Mouse (Mus musculus) kidney, adult 9 months (tissue): ENCODE results near the gene Scamp1.

Source experiments
- DNase-seq: peaks from one replicate; pipeline ENCODE4 v3.0.0; 2022

Gene Scamp1

GRCm38 (mm10) chr13:94174577-94175279 lies 110.9 kb downstream of the Scamp1 start:
- no peak for DNase-seq

DNA sequence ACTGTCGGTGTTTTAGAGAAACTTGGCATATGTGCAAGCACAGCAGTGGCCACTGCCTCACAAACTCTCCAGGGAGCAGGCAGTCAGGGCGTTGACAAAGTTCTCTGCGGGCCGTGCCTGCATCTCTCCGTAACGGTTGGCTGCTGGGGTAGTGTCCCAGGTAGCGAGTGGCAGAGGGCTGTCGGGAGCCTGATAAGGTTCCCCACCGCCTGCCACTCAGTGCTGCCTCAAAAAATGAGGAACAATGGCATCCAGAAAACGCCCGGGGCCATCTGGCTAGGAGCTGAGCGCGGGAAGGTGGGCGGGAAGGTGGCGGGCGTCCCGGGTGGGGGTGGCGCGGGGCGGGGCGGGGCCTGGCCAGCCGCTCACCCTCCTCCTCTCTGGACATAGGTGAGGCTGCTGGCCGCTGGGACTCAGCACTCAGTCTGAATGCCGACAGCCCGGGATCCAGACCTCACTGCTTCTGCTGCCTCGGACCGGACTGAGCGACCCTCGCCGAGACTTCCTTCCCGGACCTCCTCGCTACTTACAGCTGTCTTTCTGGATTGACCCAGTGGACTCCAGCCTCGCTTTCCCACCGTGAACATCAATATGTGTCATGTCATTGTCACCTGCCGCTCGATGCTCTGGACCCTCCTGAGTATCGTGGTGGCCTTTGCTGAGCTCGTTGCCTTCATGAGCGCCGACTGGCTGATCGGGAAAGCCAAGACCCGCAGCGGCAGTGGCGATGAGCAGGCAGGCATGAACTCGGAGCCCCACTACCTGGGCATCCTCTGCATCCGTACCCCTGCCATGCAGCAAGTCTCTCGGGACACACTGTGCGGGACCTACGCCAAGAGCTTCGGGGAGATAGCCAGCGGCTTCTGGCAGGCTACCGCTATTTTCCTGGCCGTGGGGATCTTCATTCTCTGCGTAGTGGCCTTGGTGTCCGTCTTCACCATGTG lies 111.8 kb downstream of the Scamp1 start:
- DNase-seq, result peak; percentile 32

GRCm38 (mm10) chr13:94172533-94173310 lies 112.9 kb downstream of the Scamp1 start:
- DNase-seq, result no peak

- DNase-seq, result no peak
These were observed 114.0 kb downstream of the Scamp1 start for GRCm38 (mm10) chr13:94171612-94172011.

- DNase-seq, result no peak
These were observed 116.2 kb downstream of the Scamp1 start for GRCm38 (mm10) chr13:94169325-94169916.

DNA sequence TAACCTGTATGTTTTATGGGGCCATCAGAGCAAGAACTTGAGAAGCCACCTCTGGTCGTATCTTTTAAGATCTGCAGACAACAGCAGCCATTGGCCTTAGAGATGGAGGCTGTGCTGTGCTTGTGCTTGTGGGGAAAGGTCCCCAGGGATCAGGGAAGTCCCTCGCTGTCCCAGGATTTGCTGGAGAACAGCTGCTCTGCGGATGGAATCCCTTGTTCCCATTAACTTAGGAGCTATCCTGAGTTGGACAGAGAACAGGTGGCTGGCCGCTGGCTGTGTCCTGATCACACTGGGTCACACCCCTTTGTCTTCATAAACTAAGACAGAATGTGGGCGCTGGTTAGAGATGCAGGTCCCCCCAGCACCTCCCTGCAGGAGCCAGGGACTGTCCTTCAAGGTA lies 117.3 kb downstream of the Scamp1 start:
- DNase-seq, result no peak

GRCm38 (mm10) chr13:94164501-94164900 lies 121.2 kb downstream of the Scamp1 start:
- DNase-seq, result no peak

DNA sequence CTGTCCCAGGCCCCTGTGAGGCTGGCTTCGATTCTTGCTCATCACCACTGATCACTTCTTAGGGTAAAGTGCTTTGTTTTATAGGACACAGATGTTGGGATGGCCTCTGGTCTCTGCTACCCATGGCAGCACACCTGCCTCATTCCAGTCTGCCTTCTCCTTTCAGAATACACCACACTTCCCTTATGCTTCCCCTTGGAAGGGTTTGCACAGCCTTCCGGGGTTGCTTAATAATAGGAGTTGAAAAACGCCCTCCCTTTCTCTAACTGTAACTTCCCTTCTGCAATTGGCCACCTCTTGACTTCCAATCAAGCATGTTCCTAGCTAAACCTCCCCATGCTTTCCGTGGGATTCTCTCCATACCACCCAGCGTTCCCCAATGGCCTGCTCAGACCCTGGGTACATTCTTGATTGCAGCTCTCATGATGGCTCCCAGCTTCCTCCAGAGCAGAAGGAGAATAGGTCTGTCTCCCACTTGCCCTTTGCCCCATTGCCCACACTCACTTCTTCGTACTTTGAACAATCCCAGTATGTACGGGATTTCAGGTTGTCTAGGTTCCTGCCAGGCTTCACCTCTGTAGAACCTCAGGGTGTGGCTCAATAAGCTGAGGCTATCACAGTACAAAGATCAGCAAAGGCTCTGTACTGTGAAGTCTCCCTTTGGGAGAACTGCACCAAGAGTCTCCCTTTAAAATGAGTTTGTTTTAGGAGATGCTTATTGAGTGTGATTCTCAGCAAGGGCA lies 126.0 kb downstream of the Scamp1 start:
- DNase-seq, result peak; percentile 50

GRCm38 (mm10) chr13:94158864-94159477 lies 126.7 kb downstream of the Scamp1 start:
- no peak for DNase-seq

GRCm38 (mm10) chr13:94155657-94156429 lies 129.8 kb downstream of the Scamp1 start:
- no peak for DNase-seq

DNA sequence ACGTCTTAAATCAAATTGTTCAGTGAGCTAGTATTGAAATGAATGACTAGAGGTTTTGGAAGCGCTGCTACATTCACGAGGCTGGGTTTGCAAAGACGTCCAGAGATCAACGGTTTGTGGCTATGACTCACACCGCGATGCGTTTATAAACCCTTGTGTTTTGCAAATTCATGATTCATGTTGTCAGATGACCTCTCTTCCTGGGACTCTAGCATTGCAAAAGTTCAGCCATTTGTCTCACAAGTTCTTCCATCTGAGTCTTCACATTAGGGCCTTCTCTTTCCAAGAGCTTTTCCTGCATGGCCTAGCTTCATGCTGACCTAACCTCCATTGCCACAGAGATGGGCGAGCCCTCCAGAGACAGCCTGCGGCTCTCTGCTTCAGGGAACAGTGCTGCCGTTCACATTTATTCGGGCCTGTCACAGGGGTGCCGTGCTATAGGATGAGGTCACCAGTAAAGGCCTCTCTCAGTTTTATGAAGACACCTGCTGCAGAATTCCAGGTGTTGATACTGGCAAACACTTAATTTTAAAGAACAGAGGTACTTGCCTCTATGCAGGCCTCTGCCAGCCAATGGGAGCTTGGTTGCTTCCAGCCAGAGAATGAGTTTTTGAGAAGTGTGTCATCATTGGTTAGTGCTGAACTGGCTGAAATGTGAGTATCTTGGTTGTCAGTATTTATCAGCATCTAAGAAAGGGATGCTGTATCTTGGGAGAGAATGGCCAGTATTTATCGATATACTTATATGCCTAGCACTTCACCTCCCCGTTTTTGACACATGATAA lies 131.0 kb downstream of the Scamp1 start:
- no peak for DNase-seq

- no peak for DNase-seq
These were observed 132.0 kb downstream of the Scamp1 start for GRCm38 (mm10) chr13:94153658-94154057.

GRCm38 (mm10) chr13:94152836-94153235 lies 132.8 kb downstream of the Scamp1 start:
- DNase-seq, result no peak
